Mouse (Mus musculus) activated CD4-positive, CD25-positive, alpha-beta regulatory T cell, adult 4 months (primary cell): ENCODE data around the gene Osr1. TPM values are rescaled to one million over a fixed set of nuclear protein-coding genes. Genes with fewer than 3 reads are reported as not detected.

Experiments
- ATAC-seq: one replicate; pipeline ENCODE4 v1.8.0; 2017
- polyA plus RNA-seq, 2 experiments: library from polyadenylated mRNA; unstranded; fragments of 100-300 nt; shearing (Covaris generic); gene quantifications; one replicate each; pipeline ENCODE4 v1.2.1; 2017

The Osr1 gene
- not detected for polyA plus RNA-seq

DNA sequence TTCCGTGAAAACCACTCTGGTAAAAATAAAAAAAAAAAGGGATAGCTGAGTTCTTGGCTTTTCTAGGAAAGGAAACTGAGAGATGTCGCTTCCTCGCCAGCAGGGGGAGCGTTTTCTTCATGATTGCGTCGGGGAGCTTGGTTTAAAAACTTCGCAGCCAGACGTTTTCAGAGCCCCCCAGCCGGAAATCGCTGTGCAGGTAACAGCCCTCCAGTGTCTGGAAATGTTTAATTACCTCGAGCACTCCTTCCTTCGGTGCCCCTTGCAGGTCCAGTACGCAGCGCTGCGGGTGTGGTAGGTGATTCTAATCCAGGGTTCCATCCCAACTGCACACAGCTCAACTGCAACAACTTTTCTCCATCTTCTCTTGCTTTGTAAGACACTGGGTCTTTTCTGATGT, at the start of gene Osr1:
Osr1 (plus strand) TSS at position 146 of the 400 bp plus-strand sequence.
- ATAC-seq: peak; percentile 23

DNA sequence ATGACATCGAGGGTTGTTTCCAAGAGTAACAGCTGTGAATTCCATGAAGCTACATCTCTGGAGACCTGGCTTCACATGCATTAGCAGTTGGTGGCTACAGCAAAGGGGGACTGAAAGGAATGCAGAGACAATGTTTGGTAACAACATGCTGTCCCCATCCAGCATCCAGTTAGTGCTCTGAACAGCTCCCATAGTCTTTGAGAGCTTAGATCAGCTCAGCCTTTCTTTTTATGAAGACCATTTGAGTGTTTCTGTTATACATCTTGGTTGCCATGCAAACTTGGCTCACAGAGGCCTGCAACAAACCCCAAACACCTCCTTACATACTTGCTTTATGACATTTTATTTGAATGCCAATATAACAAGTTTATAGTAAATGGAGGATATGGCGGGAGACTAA, 19.6 kb upstream of the Osr1 start:
- no peak for ATAC-seq

DNA sequence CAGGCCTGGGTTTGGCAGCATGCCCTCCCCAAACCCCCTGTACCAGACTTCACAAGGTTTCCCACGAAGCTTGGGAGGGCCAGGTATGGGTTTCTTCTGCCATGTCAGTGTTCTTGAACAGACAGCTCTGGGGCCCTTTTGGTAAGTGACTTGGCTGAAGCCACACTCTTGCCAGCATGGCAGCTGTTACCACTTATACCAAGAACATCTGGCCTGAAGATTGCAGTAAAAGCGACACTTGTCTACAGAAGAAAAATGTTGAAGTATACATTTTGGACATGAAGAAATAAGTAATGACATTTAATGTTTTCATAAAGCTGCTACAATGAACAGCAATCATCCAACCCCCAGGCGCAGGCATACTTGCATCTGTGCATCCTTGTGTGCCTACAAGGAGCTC, 5.0 kb upstream of the Osr1 start:
- no peak for ATAC-seq

DNA sequence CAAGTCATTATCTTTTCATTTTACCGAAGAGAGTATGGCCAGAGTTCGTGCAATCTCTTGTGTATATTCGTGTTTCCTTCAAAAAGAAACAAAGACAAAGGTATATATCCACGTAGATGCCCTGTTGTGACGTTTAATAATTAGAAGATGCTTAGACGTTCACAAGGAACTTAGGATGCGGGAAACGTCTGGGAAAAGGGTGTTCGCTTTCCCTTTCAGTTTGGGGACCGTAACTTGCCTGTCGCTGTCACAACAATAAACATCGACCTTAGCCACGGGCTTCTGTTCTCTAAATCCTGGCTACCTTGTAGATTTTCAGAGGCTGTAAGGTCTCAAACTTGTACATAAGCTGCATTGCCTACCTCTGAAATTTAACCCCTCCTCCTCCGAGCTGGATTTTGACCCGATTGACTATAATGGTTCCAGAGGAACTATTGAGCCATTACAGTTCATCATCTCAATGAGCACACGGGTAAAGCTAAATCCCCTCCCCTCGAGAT, 630 bp downstream of the Osr1 start:
- ATAC-seq: no peak

DNA sequence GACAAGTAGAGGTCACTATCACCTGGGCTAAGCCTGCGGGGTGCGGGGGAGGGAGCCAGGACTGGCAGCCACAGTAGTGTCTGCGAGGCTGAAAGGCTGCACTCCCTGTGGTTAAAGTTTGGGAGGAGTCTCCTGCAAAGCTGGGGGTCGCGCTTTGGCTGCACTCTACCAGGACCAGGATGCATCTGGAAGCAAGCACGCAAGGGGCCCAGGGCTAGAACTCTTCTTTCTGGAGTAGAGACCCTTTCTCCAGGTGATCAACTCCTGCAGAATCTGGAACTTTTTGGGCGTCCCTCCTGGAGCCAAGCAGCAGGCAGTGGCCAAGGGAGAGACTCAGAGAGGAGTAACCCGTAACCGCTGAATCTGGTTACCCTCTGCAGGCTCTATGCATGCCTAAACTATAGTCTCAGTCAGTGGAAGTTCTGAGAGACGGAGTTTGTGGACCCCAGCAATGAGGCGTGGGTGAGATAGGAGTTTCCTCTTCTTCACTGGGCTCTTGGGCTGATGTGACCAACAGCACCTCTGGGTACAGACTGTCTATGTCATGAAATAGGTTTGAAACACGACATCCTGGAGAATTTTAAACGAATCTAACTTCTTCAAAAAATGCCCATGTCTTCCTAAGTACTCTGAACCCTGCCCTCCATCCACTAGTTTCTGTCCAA, 1.5 kb downstream of the Osr1 start:
- no peak for ATAC-seq

DNA sequence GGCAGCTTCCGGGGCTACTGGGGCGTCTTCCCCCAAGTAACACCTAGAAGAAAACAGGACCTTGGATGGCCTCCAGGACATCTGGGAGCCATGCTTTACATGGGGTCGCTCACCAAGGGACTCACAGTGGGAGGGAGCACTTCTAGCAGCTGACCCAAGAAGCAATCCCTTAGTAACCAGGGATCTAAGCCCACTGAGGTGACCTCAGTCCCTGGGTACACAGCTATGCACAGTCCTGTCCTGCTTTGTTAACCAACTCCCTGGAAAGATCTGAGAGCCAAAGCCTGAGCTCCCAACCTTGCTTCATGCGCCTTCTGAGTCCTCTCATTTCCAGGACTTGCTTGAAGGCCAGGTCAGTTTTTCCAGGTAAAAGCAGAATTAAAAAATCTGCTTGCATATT, 2.1 kb downstream of the Osr1 start:
- ATAC-seq: no peak

DNA sequence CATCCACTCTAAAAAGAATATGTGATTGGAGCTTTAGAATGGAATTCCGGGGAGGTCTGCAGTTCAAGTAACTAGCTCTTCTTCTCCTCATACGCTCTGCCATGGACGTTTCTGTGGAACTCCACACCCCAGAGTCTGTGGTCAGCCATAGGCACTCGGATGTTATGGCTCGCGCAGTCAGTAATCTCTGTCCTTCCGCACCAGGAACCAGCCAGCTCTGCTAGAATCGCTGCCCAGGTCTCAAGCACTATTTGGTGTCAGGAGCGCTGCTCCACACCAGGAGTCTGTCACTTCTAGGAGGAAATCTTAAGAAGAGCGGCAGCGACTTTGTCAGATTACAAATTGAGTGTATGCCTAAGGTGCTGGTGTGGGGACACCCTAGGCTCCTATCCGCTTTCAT, 3.8 kb downstream of the Osr1 start:
- no peak for ATAC-seq

DNA sequence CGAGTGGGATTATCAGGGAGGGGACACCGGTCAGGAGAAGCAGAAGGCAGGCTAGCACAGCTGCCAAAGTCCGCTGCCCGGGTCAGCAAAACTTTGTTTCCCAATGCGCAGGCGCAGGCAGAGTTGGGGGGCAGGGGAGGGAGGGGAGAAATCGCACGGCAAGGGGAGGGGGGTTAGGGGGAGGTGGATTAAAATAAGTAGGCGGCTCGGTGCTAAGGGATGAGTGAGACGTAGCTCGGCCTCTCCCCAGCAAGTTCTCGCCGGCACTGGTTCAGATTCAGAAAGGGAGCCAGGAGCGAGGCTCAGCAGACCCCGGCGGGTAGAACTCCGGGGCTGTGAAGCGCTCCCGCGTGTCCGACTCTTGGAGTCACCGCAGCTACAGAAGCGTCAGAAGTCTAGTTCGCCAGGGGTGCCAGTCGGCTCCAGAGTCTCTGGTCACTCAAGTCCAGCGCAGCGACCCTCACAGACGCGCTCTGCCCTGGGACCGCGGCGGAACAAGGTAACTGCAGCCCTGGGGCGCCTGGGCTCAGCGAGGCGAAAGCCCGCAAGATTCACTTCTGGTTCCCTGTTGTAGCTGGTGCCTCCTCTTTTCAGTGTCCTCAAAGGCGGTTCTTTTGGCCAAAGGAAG, 4.4 kb downstream of the Osr1 start:
- ATAC-seq: no peak

DNA sequence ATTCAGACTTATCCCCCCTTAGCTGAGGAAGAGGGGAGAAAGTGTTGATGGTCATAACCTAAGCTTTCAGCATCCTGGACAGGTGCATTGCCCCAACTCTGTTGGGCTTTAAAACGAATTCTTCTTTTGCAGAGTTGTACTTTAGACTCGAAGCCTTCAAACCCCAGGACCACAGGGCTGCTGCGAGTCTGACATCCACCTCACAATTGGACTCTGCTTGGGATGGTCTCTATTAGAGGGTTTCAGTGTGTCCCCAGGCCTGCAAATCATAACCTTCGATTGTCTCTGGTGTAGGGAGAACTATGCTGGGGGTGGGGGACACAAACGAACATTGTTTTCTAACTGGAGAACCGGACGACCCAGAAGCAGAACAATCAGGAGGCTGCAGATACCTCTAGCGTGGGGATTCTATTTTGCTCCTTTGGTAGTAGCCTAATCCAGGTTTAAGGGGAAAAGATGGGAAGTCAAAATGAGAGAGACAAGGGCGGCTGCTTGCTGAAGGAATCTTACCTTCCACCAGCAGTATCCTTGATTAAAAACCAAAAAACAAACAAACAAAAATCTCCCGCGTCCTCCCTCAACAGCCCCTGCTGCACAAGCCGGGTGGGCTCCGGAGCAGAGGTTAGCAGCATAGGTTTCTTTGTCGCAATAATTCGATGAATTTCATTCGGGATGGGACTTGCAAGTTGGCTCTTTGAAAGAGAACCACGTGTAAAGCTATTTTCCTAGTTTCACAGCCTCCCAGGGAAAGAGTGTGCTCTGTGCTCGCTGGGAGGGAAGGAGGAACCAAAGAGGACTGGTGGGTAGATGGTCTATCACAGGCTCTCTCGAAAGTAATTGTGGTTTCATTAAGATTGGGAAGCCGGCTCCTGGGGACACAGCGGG, 5.5 kb downstream of the Osr1 start:
- ATAC-seq: no peak

DNA sequence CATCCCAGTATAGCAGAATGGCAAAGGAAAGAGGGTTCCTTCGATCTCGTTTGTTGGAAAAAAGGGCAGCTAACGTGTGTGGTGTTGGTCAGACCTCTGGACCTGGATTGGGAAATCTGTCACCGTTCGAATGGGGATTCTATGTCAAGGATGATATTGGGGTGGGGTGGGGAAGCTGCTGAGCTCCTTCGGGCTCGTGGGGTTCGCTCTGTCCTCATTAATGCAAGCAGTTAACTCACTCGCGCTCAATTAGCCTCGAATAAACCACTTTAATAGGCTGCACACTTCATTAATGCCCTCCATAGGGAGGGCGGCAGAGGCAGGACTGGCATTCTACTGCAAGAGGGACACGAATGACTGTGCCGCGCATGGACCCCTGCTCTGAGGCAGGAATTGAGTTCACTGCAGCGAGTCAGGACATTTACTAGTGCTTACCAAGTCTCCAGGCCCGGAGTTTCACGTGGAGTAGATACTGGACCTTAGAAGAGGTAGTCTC, 6.2 kb downstream of the Osr1 start:
- ATAC-seq: no peak

DNA sequence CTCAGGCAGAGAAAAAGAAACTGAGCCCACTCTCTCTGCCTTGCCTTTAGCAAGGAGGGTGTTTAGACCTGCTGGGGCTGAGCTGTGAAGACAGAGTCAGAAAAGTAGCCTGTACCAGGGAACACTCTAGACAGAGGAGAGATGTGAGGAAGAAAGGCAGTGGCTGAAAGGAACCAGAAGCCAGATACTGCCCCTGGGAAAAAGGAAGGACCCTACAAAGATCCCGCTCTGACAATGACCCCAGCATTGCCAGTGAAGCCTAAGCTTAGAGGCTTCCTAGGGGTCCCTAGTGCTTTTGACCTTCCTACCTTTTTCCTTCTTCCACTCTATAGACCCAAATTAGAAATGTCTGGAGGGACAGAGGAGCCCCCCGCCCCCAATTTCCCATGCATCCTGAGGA, 7.7 kb downstream of the Osr1 start:
- no peak for ATAC-seq

DNA sequence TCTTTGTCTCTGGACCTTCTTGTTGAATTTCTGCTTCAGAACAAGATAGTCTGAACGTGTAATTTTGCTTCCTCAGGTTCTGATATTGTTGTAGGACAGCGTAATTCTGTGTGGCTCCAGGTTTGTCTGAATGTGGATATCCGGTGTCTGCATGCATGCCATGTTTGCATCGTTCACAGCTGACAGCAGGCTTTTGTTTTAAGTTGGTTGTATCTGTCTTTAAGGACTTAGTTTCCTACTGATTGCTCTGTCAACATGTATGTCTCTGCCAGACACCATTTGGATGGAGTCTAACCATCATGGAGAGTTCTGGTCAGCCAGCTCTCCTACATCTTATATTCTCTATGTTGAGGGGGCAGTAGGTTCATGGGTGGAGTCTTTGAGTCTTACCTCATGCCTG, 8.7 kb downstream of the Osr1 start:
- no peak for ATAC-seq

DNA sequence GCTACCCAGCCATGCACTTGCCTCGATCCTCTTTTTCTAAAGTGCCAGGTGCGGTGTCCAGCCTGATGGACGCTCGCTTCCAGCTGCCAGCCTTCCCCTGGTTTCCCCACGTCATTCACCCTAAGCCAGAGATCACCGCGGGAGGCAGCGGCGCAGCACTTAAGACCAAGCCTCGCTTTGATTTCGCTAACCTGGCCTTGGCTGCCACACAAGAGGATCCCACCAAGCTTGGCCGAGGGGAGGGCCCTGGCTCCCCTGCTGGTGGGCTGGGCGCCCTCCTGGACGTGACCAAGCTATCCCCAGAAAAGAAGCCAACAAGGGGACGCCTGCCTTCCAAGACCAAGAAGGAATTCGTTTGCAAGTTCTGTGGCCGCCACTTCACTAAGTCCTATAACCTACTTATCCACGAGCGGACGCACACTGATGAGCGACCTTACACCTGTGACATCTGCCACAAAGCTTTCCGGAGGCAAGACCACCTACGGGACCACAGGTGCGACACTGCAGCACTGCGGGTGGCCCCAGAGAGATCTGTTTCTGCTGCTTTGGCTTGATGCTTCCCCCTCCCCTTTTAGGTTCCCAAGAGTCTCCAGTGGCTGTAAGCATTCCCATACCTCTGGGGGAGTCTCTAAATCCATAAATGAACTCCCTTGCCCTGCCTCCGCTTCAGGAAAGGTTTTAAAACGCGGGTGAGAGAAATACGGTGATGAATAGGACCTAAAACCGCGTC, 9.6 kb downstream of the Osr1 start:
- no peak for ATAC-seq

DNA sequence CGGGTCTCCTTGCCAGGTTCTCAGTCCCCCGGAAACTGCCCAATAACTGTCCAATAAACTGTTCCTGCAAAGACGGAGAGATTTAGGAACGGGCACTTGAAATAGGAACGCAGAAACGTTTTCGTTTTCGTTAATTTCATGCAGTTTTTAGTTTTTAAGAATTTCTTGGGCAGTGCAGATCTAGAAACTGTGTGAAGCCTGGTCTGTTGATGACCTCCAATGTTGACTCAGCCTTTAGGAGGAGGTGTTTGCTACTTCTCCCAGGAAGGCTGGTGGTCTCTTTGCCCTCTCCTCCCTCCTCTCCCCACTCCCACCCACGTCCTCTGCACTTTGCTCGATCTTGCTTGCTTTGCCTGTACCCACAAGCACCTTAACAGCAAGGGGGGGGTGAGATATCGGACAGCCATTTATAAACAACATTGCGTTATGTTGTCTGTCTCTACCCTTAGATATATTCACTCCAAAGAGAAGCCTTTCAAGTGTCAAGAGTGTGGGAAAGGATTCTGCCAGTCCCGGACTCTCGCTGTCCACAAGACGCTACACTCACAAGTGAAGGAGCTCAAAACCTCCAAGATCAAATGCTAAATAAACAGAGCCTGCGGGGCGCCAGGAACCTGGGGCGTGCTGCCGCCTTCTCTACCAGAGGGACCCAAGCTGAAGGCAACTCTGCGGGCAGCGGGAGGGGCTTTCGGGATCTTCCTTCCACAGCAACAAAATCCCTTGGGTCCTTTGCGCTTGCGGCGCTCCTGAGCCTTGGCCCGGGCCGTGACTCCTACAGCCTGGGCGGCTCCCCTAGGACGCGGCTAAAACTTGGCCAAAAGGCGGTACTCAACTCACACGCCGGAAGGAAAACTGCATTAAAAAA, 10.4 kb downstream of the Osr1 start:
- ATAC-seq: no peak

DNA sequence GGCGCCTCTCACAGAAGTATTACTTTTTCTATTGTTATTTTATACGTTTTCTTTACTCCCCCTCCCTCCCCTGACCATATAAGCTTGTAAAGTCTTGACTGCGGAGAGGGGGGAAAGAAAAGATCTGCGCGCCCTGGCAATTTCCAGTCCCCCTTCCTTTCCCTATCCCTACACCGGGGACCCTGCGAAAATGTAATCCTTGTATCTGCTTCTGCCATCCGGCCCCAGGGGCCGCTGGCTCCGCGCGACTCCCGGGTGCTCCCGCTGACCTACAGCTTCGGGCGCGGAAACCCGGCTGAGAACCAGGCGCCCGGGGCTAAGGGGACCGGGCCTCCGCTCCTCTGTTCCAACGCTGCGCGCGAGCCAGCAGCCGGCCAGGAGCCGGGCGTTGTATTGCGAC, 11.1 kb downstream of the Osr1 start:
- ATAC-seq: no peak

DNA sequence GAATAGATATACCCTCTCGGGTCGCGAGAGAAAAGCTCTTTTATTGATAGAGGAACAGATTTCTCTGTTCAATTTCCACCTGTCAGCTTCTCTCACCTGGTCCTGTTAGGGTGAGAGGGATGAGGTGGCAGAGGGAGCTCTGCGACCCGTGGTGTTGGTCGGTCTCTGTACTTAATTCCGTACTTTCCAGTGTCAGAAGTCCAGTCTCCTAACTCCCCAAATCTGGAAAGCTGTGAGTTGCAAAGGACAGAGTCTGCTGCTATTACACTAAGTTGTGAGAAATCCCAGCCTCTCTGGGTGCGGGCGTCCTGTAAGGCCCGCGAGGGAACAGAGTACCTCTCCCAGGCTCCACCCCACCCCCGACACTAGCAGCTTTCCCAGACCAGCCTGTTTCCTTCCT, 11.6 kb downstream of the Osr1 start:
- ATAC-seq: no peak

DNA sequence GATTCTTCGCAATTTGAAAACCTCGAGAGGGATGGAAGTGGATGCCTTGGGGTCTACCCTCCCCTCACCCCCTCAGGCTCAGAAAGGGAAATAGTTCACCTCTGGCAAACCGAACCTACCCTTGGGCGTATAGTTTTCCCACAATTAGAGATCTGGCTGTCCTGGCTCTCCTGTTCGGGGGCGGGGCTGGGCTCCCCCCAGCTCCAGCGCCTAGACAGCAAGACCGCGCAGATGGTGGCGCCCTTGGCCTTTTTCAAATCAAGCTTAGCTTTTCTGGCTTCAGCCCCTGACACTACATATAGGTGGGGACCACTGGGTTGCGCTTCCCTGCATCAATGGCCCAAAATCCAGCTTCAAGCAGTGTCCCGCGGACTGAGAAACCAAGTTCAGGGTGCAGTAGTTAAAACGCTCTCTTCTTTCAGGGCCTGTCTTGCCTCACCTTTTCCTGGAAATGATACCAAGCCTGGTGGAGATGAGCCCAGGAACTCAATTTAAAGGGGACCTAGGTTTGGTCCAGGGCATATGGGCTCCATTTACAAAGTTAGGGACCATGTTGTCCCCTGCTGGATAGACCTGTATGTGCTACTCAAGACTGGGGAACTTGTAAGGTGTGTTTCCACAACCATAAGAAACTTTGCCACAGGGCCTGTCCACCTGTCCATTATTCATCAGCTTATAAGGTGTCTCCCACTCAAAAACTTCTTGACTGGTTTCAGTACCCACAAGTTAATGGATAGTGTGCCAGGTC, 12.5 kb downstream of the Osr1 start:
- ATAC-seq: no peak

DNA sequence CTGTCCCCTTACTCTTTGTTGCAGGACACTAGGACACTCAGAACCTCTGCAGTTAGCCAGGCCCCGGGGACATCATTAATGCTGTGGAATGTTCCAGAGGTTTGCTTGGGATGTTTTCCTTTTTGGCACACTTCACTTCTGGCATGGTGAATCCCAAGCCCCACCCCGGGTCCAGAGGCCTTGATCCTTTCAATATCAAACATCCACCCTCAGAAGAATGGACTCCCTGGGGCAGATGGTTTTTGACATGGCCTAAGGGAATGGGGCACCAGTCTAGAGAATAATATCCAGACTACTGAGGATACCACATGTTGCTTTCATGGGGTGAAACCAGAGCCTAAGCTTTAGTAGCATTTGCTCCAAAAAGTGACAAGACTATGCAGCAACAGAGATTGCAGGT, 13.5 kb downstream of the Osr1 start:
- no peak for ATAC-seq

DNA sequence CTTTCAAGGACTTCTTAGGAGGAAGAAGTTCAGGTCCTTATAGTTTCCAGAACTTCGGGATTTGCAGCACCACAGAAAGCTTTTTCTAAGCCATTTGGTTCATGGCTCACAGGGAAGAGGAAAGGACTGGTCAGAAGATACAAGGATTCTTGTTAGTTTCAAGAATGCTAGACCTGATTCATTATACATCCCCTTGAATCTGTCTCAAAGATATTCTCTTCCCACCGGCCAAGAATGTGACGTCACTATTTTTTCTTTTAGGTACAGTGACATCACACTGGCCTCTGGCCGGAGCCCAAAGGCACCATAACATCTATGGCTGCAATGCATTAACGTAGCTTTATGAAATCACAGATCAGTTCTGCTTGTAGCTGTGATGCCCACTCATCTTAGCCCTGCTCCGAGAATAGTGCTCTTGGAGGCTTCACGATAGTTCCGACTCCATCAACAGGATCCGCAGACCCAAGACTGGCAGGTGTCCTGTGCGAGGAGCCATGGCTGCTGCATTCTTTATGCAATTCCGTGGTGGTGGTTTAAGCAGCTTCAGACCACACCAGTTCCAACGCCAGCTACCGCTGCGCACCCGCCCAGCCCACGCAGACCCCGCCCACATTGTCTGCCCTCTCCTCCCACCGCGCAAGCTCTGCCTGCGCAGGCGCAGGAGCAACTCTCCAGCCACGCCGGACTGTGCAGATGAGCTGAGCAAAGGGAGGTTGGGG, 14.6 kb downstream of the Osr1 start:
- ATAC-seq: no peak

DNA sequence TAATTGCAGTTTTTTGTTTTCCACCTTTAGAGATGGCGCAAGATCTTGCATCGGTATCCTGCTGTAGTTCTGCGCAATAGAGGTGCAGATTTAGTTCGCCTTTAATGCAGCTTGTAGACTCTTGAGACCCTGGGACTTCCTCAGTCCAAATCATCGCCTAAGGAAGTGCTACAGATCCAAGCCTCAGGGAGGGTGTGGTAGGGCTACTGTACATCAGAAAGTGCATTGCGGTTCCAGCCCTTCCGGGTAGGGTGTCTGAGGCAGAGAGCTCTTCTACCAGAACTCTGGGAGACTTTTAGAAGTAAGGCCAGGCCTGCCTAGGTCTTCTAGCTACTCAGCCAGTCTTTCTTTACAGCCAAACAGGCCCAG, 15.2 kb downstream of the Osr1 start:
- ATAC-seq: no peak
